Mouse (Mus musculus): ENCODE data around the gene Cbx4. TPM values are rescaled to one million over a fixed set of nuclear protein-coding genes. Genes with fewer than 3 reads are reported as not detected.
A peak's percentile ranks its signal among the peaks of the same experiment; 100 is the strongest.

Cbx4 gene
- polyA plus RNA-seq, 1 experiment from 2014 or later, result 9.6 TPM

DNA sequence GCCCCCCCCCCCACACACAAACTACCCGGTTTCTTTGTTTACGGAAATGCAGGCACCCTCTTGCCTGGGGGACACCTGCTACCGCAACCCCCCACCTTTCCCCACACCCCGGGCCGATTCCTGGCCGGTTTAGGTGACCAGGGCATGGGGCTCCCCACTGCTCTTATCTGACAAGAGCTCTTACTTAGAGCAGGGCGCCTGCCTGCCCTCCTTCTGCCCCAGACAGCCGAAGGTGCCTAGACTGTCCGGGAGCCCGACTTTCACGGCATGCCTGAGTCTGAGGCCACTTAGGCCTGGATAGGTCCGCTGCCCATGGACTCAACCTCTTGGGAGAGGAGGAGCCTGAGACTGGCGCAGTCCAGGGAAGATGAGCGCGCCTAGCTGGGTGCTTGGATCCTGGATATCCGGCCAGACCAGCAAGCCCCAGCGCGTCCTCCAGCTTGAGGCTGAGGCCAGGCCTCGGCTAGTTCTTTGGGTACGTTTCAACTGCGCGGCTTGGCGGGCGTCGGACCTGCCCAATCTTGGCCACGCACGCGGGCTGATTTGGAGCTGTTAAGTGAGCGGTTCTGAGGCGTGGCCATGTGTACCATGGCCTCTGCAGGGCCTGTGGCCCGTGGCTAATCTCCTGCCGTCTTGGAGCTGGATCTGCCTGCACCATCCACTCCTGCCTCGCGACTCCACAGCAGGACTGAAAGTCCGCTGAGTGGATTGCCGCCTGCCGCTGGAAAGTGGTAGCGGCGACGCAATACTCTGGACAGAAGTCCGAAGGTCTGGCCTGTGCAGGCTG lies 41.3 kb downstream of the Cbx4 start:
- DNase-seq (ENCODE audit: low spot score) (peak; percentile 62), ATAC-seq (ENCODE audit: low FRiP score, low TSS enrichment) (no peak)
- TF ChIP-seq CTCF (IDR thresholded peaks at IDR 0.05; ENCODE audit: low read depth) (peak; percentile 62), EP300 (optimal IDR thresholded peaks at IDR 0.05) (no peak)
- Histone ChIP-seq H3K4me1 (replicated peaks; ENCODE audit: control insufficient read depth, insufficient read depth) (peaks cover 2% of the 10 kb centered on the region; the same call in 1 of the 2 replicates), H3K27me3 (ENCODE audit: control insufficient read depth, insufficient read depth, low read length) (peaks cover 38% of the 10 kb centered on the region; the same call in 1 of the 2 replicates), H3K9ac (ENCODE audit: low read length) (no peak overlapping the region), H3K36me3 (ENCODE audit: control insufficient read depth, insufficient read depth, low read length) (no peaks in the 10 kb centered on the region), H3K4me2 (replicated peaks; ENCODE audit: low read depth) (peak overlapping the region; percentile 5; the same call in 1 of the 2 replicates), H3K9me3 (ENCODE audit: control insufficient read depth, low read length) (no peaks in the 10 kb centered on the region), H3K27ac (replicated peaks) (no peak overlapping the region), H3K4me3 (ENCODE audit: low read depth, low read length) (peak overlapping the region; percentile 10; the same call in 1 of the 2 replicates)
- WGBS, result 5% methylated on average over 40 of the region's 41 CpGs

DNA sequence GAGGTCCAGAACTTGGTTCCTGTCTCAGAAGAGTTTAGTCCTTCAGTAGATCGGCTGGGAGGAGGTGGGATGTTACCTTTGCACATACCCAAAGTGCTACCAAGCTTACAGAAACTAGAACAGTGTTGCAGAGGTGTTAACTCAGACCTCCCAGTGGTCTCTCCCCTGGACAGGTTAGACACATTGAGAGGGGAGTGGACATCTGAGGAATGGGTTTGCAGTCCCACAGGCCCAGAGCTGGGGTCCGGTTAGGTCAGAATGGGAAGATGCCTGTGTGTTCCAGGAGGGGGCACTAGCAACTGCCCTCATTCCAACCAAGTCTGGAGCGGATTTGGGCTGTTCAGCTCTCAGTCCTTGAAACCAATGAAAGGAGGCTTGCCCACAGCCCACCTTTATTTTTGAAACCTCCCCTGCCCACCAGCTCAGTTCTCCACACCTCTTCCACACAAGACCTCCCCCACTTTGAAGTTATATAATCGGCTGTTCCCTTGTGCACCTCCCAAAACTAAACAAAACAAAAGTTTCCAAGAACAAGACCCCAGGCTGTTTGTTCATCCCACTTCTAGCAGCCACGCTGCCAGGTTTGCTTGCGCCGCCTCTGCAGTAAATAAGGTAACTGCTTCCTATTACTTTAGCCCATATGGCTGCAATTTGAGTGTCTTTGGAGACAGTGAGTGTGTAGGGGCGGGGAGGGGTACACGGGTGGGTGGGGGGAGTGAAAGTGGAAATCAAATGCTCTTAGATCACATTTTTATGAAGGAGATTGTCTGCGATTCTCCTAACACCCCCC lies 42.1 kb downstream of the Cbx4 start:
- Histone ChIP-seq H3K27me3 (ENCODE audit: control insufficient read depth, insufficient read depth, low read length) (peaks cover 30% of the 10 kb centered on the region; the same call in 1 of the 2 replicates), H3K4me2 (replicated peaks; ENCODE audit: low read depth) (no peak overlapping the region), H3K36me3 (ENCODE audit: control insufficient read depth, insufficient read depth, low read length) (no peaks in the 10 kb centered on the region), H3K9me3 (ENCODE audit: control insufficient read depth, low read length) (no peaks in the 10 kb centered on the region), H3K4me3 (ENCODE audit: low read depth, low read length) (no peak overlapping the region), H3K9ac (ENCODE audit: low read length) (no peak overlapping the region), H3K27ac (replicated peaks) (no peak overlapping the region), H3K4me1 (replicated peaks; ENCODE audit: control insufficient read depth, insufficient read depth) (peaks cover 2% of the 10 kb centered on the region; the same call in 1 of the 2 replicates)
- ATAC-seq (ENCODE audit: low FRiP score, low TSS enrichment) (no peak), DNase-seq (ENCODE audit: low spot score) (no peak)
- peak; percentile 69 for TF ChIP-seq CTCF (IDR thresholded peaks at IDR 0.05; ENCODE audit: low read depth)
- TF ChIP-seq EP300 (optimal IDR thresholded peaks at IDR 0.05), result no peak
- WGBS, result 14% methylated on average over 9 of the region's 10 CpGs

DNA sequence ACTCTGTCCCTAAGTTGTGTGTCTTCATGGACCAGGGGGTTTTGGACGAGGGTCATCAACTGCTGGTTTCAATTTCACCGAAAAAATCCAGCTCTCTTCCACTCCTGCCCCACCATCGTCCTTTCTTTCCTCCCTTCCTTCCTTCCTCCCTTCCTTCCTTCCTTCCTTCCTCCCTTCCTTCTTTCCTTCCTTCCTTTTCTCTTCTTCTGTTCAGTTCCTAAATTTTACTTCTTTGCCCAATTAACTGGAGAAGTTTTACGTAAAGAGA lies 42.8 kb downstream of the Cbx4 start:
- H3K9me3 ChIP-seq (ENCODE audit: control insufficient read depth, low read length), result no peaks in the 10 kb centered on the region
- DNase-seq (ENCODE audit: low spot score), result no peak
- no peak overlapping the region for H3K4me2 ChIP-seq (replicated peaks; ENCODE audit: low read depth)
- H3K9ac ChIP-seq (ENCODE audit: low read length), result no peak overlapping the region
- H3K4me1 ChIP-seq (replicated peaks; ENCODE audit: control insufficient read depth, insufficient read depth), result peaks cover 2% of the 10 kb centered on the region; the same call in 1 of the 2 replicates
- ATAC-seq (ENCODE audit: low FRiP score, low TSS enrichment), result no peak
- TF ChIP-seq CTCF (IDR thresholded peaks at IDR 0.05; ENCODE audit: low read depth) (no peak), EP300 (optimal IDR thresholded peaks at IDR 0.05) (no peak)
- 0 out of 2 replicates have a peak, but pooled peaks cover 2% of the 10 kb centered on the region for H3K36me3 ChIP-seq (ENCODE audit: control insufficient read depth, insufficient read depth, low read length)
- no peak overlapping the region for H3K27ac ChIP-seq (replicated peaks)
- H3K27me3 ChIP-seq (ENCODE audit: control insufficient read depth, insufficient read depth, low read length), result peaks cover 30% of the 10 kb centered on the region; the same call in 1 of the 2 replicates
- 20% methylated on average over 4 of the region's 4 CpGs for WGBS
- H3K4me3 ChIP-seq (ENCODE audit: low read depth, low read length), result no peak overlapping the region

DNA sequence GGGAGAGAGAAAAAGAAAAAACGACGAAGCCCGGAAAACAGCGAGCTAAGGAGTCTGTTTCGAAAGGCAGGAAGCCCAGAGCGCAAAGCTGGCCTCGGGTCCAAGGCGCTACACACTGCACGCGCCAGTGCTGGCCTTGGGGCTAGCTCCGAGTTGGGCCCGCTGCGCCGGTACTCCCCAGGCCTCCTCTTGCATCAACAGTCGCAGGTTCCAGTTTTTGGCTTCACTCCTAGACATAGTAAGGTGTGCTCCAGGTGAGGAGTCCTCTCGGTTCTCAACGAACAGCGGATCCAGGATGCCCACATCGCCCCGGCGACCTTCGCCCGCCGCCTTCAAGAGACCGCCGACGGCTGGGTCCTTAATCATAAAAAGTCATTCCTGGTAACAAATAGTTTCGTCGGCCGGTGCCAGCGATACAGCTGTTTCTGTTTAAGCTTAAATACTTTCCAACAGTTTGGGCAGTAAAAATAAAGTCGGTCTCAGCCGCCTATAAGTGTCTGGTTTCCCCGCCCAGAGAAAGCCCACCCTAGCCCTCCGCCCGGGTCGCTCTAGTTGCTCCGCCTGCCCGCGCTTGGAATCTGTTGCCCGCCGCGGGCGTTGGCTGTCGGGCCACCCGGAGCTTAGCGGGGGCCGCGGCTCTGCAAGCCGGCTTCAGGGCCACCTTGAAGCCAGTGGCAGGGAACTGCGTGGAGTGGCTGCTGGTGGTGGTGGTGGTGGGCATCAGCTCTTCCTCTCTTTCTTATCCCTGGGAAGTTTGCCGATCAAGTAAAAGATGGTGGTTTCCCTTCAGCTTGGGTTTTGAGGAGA lies 43.4 kb downstream of the Cbx4 start:
- peaks cover 30% of the 10 kb centered on the region; the same call in 1 of the 2 replicates for H3K27me3 ChIP-seq (ENCODE audit: control insufficient read depth, insufficient read depth, low read length)
- H3K4me1 ChIP-seq (replicated peaks; ENCODE audit: control insufficient read depth, insufficient read depth), result peaks cover 2% of the 10 kb centered on the region; the same call in 1 of the 2 replicates
- H3K4me2 ChIP-seq (replicated peaks; ENCODE audit: low read depth), result no peak overlapping the region
- WGBS, result 3% methylated on average over 52 of the region's 52 CpGs
- no peaks in the 10 kb centered on the region for H3K9me3 ChIP-seq (ENCODE audit: control insufficient read depth, low read length)
- no peak for DNase-seq (ENCODE audit: low spot score)
- ATAC-seq (ENCODE audit: low FRiP score, low TSS enrichment), result no peak
- H3K9ac ChIP-seq (ENCODE audit: low read length), result no peak overlapping the region
- 0 out of 2 replicates have a peak, but pooled peaks cover 2% of the 10 kb centered on the region for H3K36me3 ChIP-seq (ENCODE audit: control insufficient read depth, insufficient read depth, low read length)
- no peak overlapping the region for H3K27ac ChIP-seq (replicated peaks)
- TF ChIP-seq EP300 (optimal IDR thresholded peaks at IDR 0.05) (no peak), CTCF (IDR thresholded peaks at IDR 0.05; ENCODE audit: low read depth) (no peak)
- H3K4me3 ChIP-seq (ENCODE audit: low read depth, low read length), result peak overlapping the region; percentile 63

DNA sequence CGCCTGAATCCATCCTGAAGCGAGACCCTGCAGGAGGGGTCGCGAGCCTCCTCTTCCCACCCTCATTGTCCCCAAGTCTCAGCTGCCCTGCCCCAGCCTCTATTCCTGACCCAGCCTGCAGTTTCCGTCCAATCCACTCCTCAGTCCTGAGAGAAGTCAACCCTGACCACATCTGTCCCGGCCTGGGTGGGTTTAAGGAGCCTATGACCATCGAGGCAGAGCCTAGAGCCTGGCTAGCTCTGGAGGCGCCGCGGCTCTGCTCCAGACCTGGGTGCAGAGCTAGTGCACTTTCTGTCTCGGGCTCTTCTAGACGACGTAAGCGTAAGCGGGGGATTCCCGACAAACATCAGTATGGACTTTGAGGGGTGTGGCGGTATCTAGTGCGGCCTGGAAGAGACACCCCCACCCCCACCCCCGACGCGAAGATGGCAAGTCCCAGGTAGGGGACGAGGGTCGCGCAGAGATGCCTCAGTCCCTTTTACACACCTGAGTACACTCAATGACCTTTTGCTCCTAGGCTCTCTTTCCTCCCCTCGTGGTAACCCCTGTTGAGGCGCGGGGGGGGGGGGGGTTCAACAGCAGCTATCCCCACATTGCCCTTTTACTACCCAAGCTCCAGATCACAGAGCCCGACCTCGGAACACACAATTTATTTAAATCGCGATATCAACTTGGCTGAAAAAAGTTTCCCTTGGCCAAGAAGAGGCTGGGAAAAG lies 44.1 kb downstream of the Cbx4 start:
- H3K4me2 ChIP-seq (replicated peaks; ENCODE audit: low read depth), result peak overlapping the region; percentile 99
- TF ChIP-seq CTCF (IDR thresholded peaks at IDR 0.05; ENCODE audit: low read depth) (no peak), EP300 (optimal IDR thresholded peaks at IDR 0.05) (no peak)
- H3K4me3 ChIP-seq (ENCODE audit: low read depth, low read length), result peak overlapping the region; percentile 63
- H3K4me1 ChIP-seq (replicated peaks; ENCODE audit: control insufficient read depth, insufficient read depth), result peaks cover 4% of the 10 kb centered on the region
- DNase-seq (ENCODE audit: low spot score) (no peak), ATAC-seq (ENCODE audit: low FRiP score, low TSS enrichment) (no peak; the same call in 1 of the 2 replicates)
- 2% methylated on average over 29 of the region's 31 CpGs for WGBS
- H3K9me3 ChIP-seq (ENCODE audit: control insufficient read depth, low read length), result no peaks in the 10 kb centered on the region
- H3K27ac ChIP-seq (replicated peaks), result no peak overlapping the region
- H3K9ac ChIP-seq (ENCODE audit: low read length), result no peak overlapping the region; the same call in 1 of the 2 replicates
- H3K36me3 ChIP-seq (ENCODE audit: control insufficient read depth, insufficient read depth, low read length), result 0 out of 2 replicates have a peak, but pooled peaks cover 2% of the 10 kb centered on the region
- peaks cover 30% of the 10 kb centered on the region; the same call in 1 of the 2 replicates for H3K27me3 ChIP-seq (ENCODE audit: control insufficient read depth, insufficient read depth, low read length)
